Mouse (Mus musculus) midbrain, embryonic 11.5 days (tissue): ENCODE measurements at regions not wholly inside any gene's neighbourhood (a gene's known extent, or its start where the extent isn't known, plus 50 kb on each side); places are given as distances from the start of the nearest gene placed in this dataset.

ENCODE experiments used
- ATAC-seq: fragments of 200-750 bp; cut with Nextera tagmentation; 2 replicates; pipeline ENCODE4 v1.8.0; 2017; ENCODE audit warnings: moderate TSS enrichment, moderate library complexity; ENCODE audit not compliant: low FRiP score
- DNase-seq: peaks from one replicate; pipeline ENCODE4 v3.0.0; 2015; ENCODE audit warnings: low spot score; ENCODE audit errors: missing footprints
- H3K27ac ChIP-seq: fragments of 300-500 bp; sonication (generic); 2 replicates; pipeline ENCODE4 v1.5.1; 2014; ENCODE audit warnings: low read depth, low read length
- H3K27me3 ChIP-seq: fragments of 300-500 bp; sonication (generic); 2 replicates; pipeline ENCODE4 v1.6.1; 2014; ENCODE audit warnings: mild to moderate bottlenecking, low read length, moderate library complexity, mixed read lengths; ENCODE audit not compliant: control insufficient read depth, insufficient read depth
- H3K36me3 ChIP-seq: fragments of 300-500 bp; sonication (generic); 2 replicates; pipeline ENCODE4 v1.6.1; 2014; ENCODE audit warnings: mild to moderate bottlenecking, low read length, moderate library complexity, mixed read lengths; ENCODE audit not compliant: control insufficient read depth, insufficient read depth
- H3K4me1 ChIP-seq: fragments of 300-500 bp; sonication (generic); 2 replicates; pipeline ENCODE4 v1.6.1; 2014; ENCODE audit warnings: low read length; ENCODE audit not compliant: control insufficient read depth, insufficient read depth
- H3K4me2 ChIP-seq: fragments of 300-500 bp; sonication (generic); 2 replicates; pipeline ENCODE4 v1.6.1; 2014; ENCODE audit warnings: mild to moderate bottlenecking, moderate library complexity
- H3K4me3 ChIP-seq: fragments of 300-500 bp; sonication (generic); 2 replicates; pipeline ENCODE4 v1.5.1; 2014; ENCODE audit warnings: low read depth, low read length
- H3K9ac ChIP-seq: fragments of 300-500 bp; sonication (generic); 2 replicates; pipeline ENCODE4 v1.6.1; 2014; ENCODE audit warnings: low read length
- H3K9me3 ChIP-seq: fragments of 300-500 bp; sonication (generic); 2 replicates; pipeline ENCODE4 v1.6.1; 2016; ENCODE audit warnings: low read length; ENCODE audit not compliant: control insufficient read depth
- WGBS: fragments of 180-500 bp; shearing (Covaris S2); extraction: QIAGEN DNeasy Blood & Tissue Kit; methylation state at CpG from one replicate; pipeline ENCODE4 v1.1.7; 2014; 5-methylcytosine and 5-hydroxymethylcytosine counted together

- H3K4me3 ChIP-seq, result no peak overlapping the region
- 11% methylated on average over 12 of the region's 12 CpGs for WGBS
- H3K27me3 ChIP-seq, result peaks cover 16% of the 10 kb centered on the region
- no peak overlapping the region for H3K4me2 ChIP-seq
- DNase-seq, result peak; percentile 85
- H3K9me3 ChIP-seq, result no peaks in the 10 kb centered on the region
- no peaks in the 10 kb centered on the region for H3K36me3 ChIP-seq
- H3K27ac ChIP-seq, result peak overlapping the region; percentile 32; the same call in 1 of the 2 replicates
- no peak overlapping the region for H3K9ac ChIP-seq
- peaks cover 17% of the 10 kb centered on the region for H3K4me1 ChIP-seq
- ATAC-seq, result peak; percentile 63; the same call in 1 of the 2 replicates
Observed at GRCm38 (mm10) chr4:124435040-124435434, 175.6 kb downstream of the 3100002H09Rik start.

GRCm38 (mm10) chr4:124434059-124435039 lies 176.3 kb downstream of the 3100002H09Rik start:
- Histone ChIP-seq H3K4me1 (peaks cover 17% of the 10 kb centered on the region), H3K27me3 (peaks cover 10% of the 10 kb centered on the region), H3K4me2 (peak overlapping the region; percentile 25; the same call in 1 of the 2 replicates), H3K27ac (peak overlapping the region; percentile 32; the same call in 1 of the 2 replicates), H3K36me3 (no peaks in the 10 kb centered on the region), H3K9ac (no peak overlapping the region), H3K4me3 (no peak overlapping the region), H3K9me3 (no peaks in the 10 kb centered on the region)
- 5% methylated on average over 24 of the region's 25 CpGs for WGBS
- ATAC-seq (peak; percentile 69), DNase-seq (peak; percentile 90)

- H3K4me3 ChIP-seq, result no peak overlapping the region
- DNase-seq (no peak), ATAC-seq (no peak)
- WGBS, result 76% methylated on average over 9 of the region's 9 CpGs
- H3K9me3 ChIP-seq, result no peaks in the 10 kb centered on the region
- no peak overlapping the region for H3K27ac ChIP-seq
- H3K36me3 ChIP-seq, result no peaks in the 10 kb centered on the region
- no peak overlapping the region for H3K9ac ChIP-seq
- peaks cover 17% of the 10 kb centered on the region for H3K4me1 ChIP-seq
- H3K4me2 ChIP-seq, result no peak overlapping the region
- peaks cover 7% of the 10 kb centered on the region; the same call in 1 of the 2 replicates for H3K27me3 ChIP-seq
Observed at GRCm38 (mm10) chr4:124433506-124433905, 177.1 kb downstream of the 3100002H09Rik start.

GRCm38 (mm10) chr4:124431193-124431592 lies 179.4 kb downstream of the 3100002H09Rik start:
- H3K9ac ChIP-seq, result no peak overlapping the region
- H3K27me3 ChIP-seq, result peaks cover 4% of the 10 kb centered on the region; the same call in 1 of the 2 replicates
- WGBS, result 83% methylated on average over 16 of the region's 16 CpGs
- H3K4me2 ChIP-seq, result no peak overlapping the region
- no peak overlapping the region for H3K27ac ChIP-seq
- H3K4me3 ChIP-seq, result no peak overlapping the region
- DNase-seq (no peak), ATAC-seq (no peak)
- H3K4me1 ChIP-seq, result peaks cover 17% of the 10 kb centered on the region
- H3K36me3 ChIP-seq, result no peaks in the 10 kb centered on the region
- no peaks in the 10 kb centered on the region for H3K9me3 ChIP-seq

GRCm38 (mm10) chr4:124428844-124429243 lies 181.8 kb downstream of the 3100002H09Rik start:
- ATAC-seq, result no peak
- WGBS, result 95% methylated on average over 4 of the region's 4 CpGs
- peaks cover 3% of the 10 kb centered on the region; the same call in 1 of the 2 replicates for H3K4me1 ChIP-seq
- H3K9me3 ChIP-seq, result no peaks in the 10 kb centered on the region
- H3K36me3 ChIP-seq, result no peaks in the 10 kb centered on the region
- H3K27ac ChIP-seq, result no peak overlapping the region
- no peaks in the 10 kb centered on the region; the same call in 1 of the 2 replicates for H3K27me3 ChIP-seq
- no peak overlapping the region for H3K4me3 ChIP-seq
- DNase-seq, result peak; percentile 57
- no peak overlapping the region for H3K4me2 ChIP-seq
- no peak overlapping the region for H3K9ac ChIP-seq

- Histone ChIP-seq H3K4me1 (no peaks in the 10 kb centered on the region), H3K4me3 (no peak overlapping the region), H3K4me2 (no peak overlapping the region), H3K36me3 (no peaks in the 10 kb centered on the region), H3K9me3 (no peaks in the 10 kb centered on the region), H3K27ac (no peak overlapping the region), H3K9ac (no peak overlapping the region), H3K27me3 (no peaks in the 10 kb centered on the region)
- peak; percentile 66 for DNase-seq
- 89% methylated on average over 6 of the region's 6 CpGs for whole genome bisulfite sequencing
- ATAC-seq, result no peak
Observed at GRCm38 (mm10) chr4:124422406-124422805, 188.2 kb downstream of the 3100002H09Rik start.

GRCm38 (mm10) chr4:124418431-124418830 lies 192.2 kb downstream of the 3100002H09Rik start:
- DNase-seq (peak; percentile 82), ATAC-seq (no peak)
- H3K36me3 ChIP-seq, result no peaks in the 10 kb centered on the region
- no peak overlapping the region for H3K9ac ChIP-seq
- H3K27me3 ChIP-seq, result no peaks in the 10 kb centered on the region
- WGBS, result 34% methylated on average over 8 of the region's 8 CpGs
- no peak overlapping the region for H3K4me2 ChIP-seq
- no peak overlapping the region for H3K4me3 ChIP-seq
- H3K4me1 ChIP-seq, result no peaks in the 10 kb centered on the region
- H3K9me3 ChIP-seq, result no peaks in the 10 kb centered on the region
- H3K27ac ChIP-seq, result no peak overlapping the region

GRCm38 (mm10) chr4:124417176-124417575 lies 193.4 kb downstream of the 3100002H09Rik start:
- Histone ChIP-seq H3K27ac (no peak overlapping the region), H3K4me1 (no peaks in the 10 kb centered on the region), H3K9me3 (no peaks in the 10 kb centered on the region), H3K4me2 (no peak overlapping the region), H3K36me3 (no peaks in the 10 kb centered on the region), H3K9ac (no peak overlapping the region), H3K27me3 (no peaks in the 10 kb centered on the region), H3K4me3 (no peak overlapping the region)
- DNase-seq, result peak; percentile 72
- WGBS, result 84% methylated on average over 8 of the region's 8 CpGs
- no peak for ATAC-seq

GRCm38 (mm10) chr4:124416266-124416665 lies 194.3 kb downstream of the 3100002H09Rik start:
- WGBS, result 91% methylated on average over 6 of the region's 6 CpGs
- no peaks in the 10 kb centered on the region for H3K27me3 ChIP-seq

More at GRCm38 (mm10) chr4:124416266-124416665, 194.3 kb downstream of the 3100002H09Rik start:
- H3K36me3 ChIP-seq, result no peaks in the 10 kb centered on the region
- no peaks in the 10 kb centered on the region for H3K9me3 ChIP-seq
- H3K4me1 ChIP-seq, result no peaks in the 10 kb centered on the region
- H3K27ac ChIP-seq, result no peak overlapping the region
- no peak overlapping the region for H3K4me2 ChIP-seq
- no peak for DNase-seq
- no peak overlapping the region for H3K9ac ChIP-seq
- ATAC-seq, result no peak
- no peak overlapping the region for H3K4me3 ChIP-seq
